Mouse (Mus musculus): ENCODE measurements around the gene Mdk. TPM values are rescaled to one million over a fixed set of nuclear protein-coding genes. Genes with fewer than 3 reads are reported as not detected.
A peak's percentile ranks its signal among the peaks of the same experiment; 100 is the strongest.

Gene Mdk
- polyA plus RNA-seq, 1 experiment from 2014 or later = 293 TPM

GRCm38 (mm10) chr2:91930761-91931291 lies 1.3 kb downstream of the Mdk start:
- Histone ChIP-seq H3K27me3 (peaks cover 12% of the 10 kb centered on the region; the same call in 1 of the 2 replicates), H3K4me3 (peak overlapping the region; percentile 58), H3K27ac (peak overlapping the region; percentile 74), H3K4me1 (replicated peaks) (peaks cover 50% of the 10 kb centered on the region), H3K9ac (peak overlapping the region; percentile 73), H3K9me3 (replicated peaks) (no peaks in the 10 kb centered on the region), H3K36me3 (peaks cover 21% of the 10 kb centered on the region), H3K4me2 (peak overlapping the region; percentile 76)
- no peak for ATAC-seq (replicated peaks; ENCODE audit: insufficient number of reproducible peaks, insufficient read depth, low FRiP score, low read depth)
- WGBS = 8% methylated on average over 23 of the region's 23 CpGs

- peaks cover 13% of the 10 kb centered on the region; the same call in 1 of the 2 replicates for H3K36me3 ChIP-seq
- H3K4me1 ChIP-seq (replicated peaks) = peaks cover 50% of the 10 kb centered on the region
- H3K4me2 ChIP-seq = peak overlapping the region; percentile 76
- no peak overlapping the region for H3K27ac ChIP-seq
- no peak for ATAC-seq (replicated peaks; ENCODE audit: insufficient number of reproducible peaks, insufficient read depth, low FRiP score, low read depth)
- peaks cover 16% of the 10 kb centered on the region for H3K27me3 ChIP-seq
- no peaks in the 10 kb centered on the region for H3K9me3 ChIP-seq (replicated peaks)
- H3K9ac ChIP-seq = peak overlapping the region; percentile 73; the same call in 1 of the 2 replicates
- peak overlapping the region; percentile 58 for H3K4me3 ChIP-seq
- WGBS = 14% methylated on average over 12 of the region's 12 CpGs
Observed at GRCm38 (mm10) chr2:91929936-91930335, 2.2 kb downstream of the Mdk start.

GRCm38 (mm10) chr2:91929455-91929854 lies 2.6 kb downstream of the Mdk start:
- Histone ChIP-seq H3K4me2 (no peak overlapping the region; the same call in 1 of the 2 replicates), H3K36me3 (peaks cover 8% of the 10 kb centered on the region; the same call in 1 of the 2 replicates), H3K4me3 (peak overlapping the region; percentile 58; the same call in 1 of the 2 replicates), H3K9ac (no peak overlapping the region), H3K9me3 (replicated peaks) (no peaks in the 10 kb centered on the region), H3K4me1 (replicated peaks) (peaks cover 50% of the 10 kb centered on the region), H3K27me3 (peaks cover 21% of the 10 kb centered on the region), H3K27ac (no peak overlapping the region)
- ATAC-seq (replicated peaks; ENCODE audit: insufficient number of reproducible peaks, insufficient read depth, low FRiP score, low read depth) = no peak
- WGBS = 66% methylated on average over 3 of the region's 3 CpGs

GRCm38 (mm10) chr2:91928534-91929350 lies 3.4 kb downstream of the Mdk start:
- Histone ChIP-seq H3K9me3 (replicated peaks) (no peaks in the 10 kb centered on the region), H3K4me3 (no peak overlapping the region), H3K36me3 (peaks cover 3% of the 10 kb centered on the region; the same call in 1 of the 2 replicates), H3K27me3 (peaks cover 28% of the 10 kb centered on the region), H3K9ac (no peak overlapping the region), H3K4me1 (replicated peaks) (peaks cover 50% of the 10 kb centered on the region), H3K27ac (no peak overlapping the region), H3K4me2 (peak overlapping the region; percentile 59; the same call in 1 of the 2 replicates)
- ATAC-seq (replicated peaks; ENCODE audit: insufficient number of reproducible peaks, insufficient read depth, low FRiP score, low read depth) = no peak
- 64% methylated on average over 23 of the region's 23 CpGs for WGBS

- no peaks in the 10 kb centered on the region for H3K9me3 ChIP-seq (replicated peaks)
- H3K4me1 ChIP-seq (replicated peaks) = peaks cover 50% of the 10 kb centered on the region
- WGBS = 36% methylated on average over 34 of the region's 34 CpGs
- peaks cover 35% of the 10 kb centered on the region for H3K27me3 ChIP-seq
- no peak overlapping the region for H3K9ac ChIP-seq
- no peak overlapping the region for H3K27ac ChIP-seq
- H3K4me3 ChIP-seq = peak overlapping the region; percentile 26
- peak overlapping the region; percentile 59 for H3K4me2 ChIP-seq
- ATAC-seq (replicated peaks; ENCODE audit: insufficient number of reproducible peaks, insufficient read depth, low FRiP score, low read depth) = no peak
- H3K36me3 ChIP-seq = no peaks in the 10 kb centered on the region
Observed at GRCm38 (mm10) chr2:91927826-91928533, 4.1 kb downstream of the Mdk start.

- Histone ChIP-seq H3K4me1 (replicated peaks) (peaks cover 50% of the 10 kb centered on the region), H3K27me3 (peaks cover 45% of the 10 kb centered on the region), H3K9ac (no peak within 1 kb of the TSS), H3K9me3 (replicated peaks) (no peaks in the 10 kb centered on the region), H3K27ac (no peak within 1 kb of the TSS), H3K4me2 (peak within 1 kb of the TSS; percentile 59), H3K36me3 (no peaks in the 10 kb centered on the region), H3K4me3 (peak within 1 kb of the TSS; percentile 26)
- 73% methylated on average over 3 of the region's 3 CpGs for WGBS
- no peak for ATAC-seq (replicated peaks; ENCODE audit: insufficient number of reproducible peaks, insufficient read depth, low FRiP score, low read depth)
Observed at GRCm38 (mm10) chr2:91926949-91927348, 5.1 kb downstream of the Mdk start, which contains the start of gene Chrm4. Gene Chrm4, plus strand, starts transcription at chr2:91927249.

GRCm38 (mm10) chr2:91925442-91925841 lies 6.7 kb downstream of the Mdk start:
- Histone ChIP-seq H3K4me1 (replicated peaks) (peaks cover 42% of the 10 kb centered on the region), H3K27me3 (peaks cover 60% of the 10 kb centered on the region), H3K9ac (no peak overlapping the region), H3K4me2 (no peak overlapping the region), H3K4me3 (no peak overlapping the region), H3K36me3 (no peaks in the 10 kb centered on the region), H3K27ac (no peak overlapping the region), H3K9me3 (replicated peaks) (no peaks in the 10 kb centered on the region)
- no peak for ATAC-seq (replicated peaks; ENCODE audit: insufficient number of reproducible peaks, insufficient read depth, low FRiP score, low read depth)
- WGBS = 79% methylated on average over 15 of the region's 15 CpGs

GRCm38 (mm10) chr2:91924726-91925125 lies 7.4 kb downstream of the Mdk start:
- H3K27me3 ChIP-seq = peaks cover 64% of the 10 kb centered on the region
- no peak overlapping the region for H3K4me3 ChIP-seq
- H3K4me2 ChIP-seq = no peak overlapping the region
- ATAC-seq (replicated peaks; ENCODE audit: insufficient number of reproducible peaks, insufficient read depth, low FRiP score, low read depth) = no peak
- H3K27ac ChIP-seq = no peak overlapping the region
- peaks cover 36% of the 10 kb centered on the region for H3K4me1 ChIP-seq (replicated peaks)
- no peaks in the 10 kb centered on the region for H3K36me3 ChIP-seq
- no peak overlapping the region for H3K9ac ChIP-seq
- H3K9me3 ChIP-seq (replicated peaks) = no peaks in the 10 kb centered on the region
- WGBS = 63% methylated on average over 1 of the region's 1 CpGs

- peak; percentile 36; the same call in 1 of the 2 replicates for ATAC-seq (replicated peaks; ENCODE audit: insufficient number of reproducible peaks, insufficient read depth, low FRiP score, low read depth)
- no peak overlapping the region for H3K9ac ChIP-seq
- no peak overlapping the region for H3K27ac ChIP-seq
- no peaks in the 10 kb centered on the region for H3K36me3 ChIP-seq
- no peaks in the 10 kb centered on the region for H3K9me3 ChIP-seq (replicated peaks)
- peak overlapping the region; percentile 93 for H3K4me2 ChIP-seq
- H3K4me3 ChIP-seq = peak overlapping the region; percentile 59
- peaks cover 60% of the 10 kb centered on the region for H3K27me3 ChIP-seq
- 3% methylated on average over 54 of the region's 54 CpGs for WGBS
- H3K4me1 ChIP-seq (replicated peaks) = peaks cover 35% of the 10 kb centered on the region
Observed at GRCm38 (mm10) chr2:91923415-91924337, 8.4 kb downstream of the Mdk start.

- no peaks in the 10 kb centered on the region for H3K9me3 ChIP-seq (replicated peaks)
- H3K9ac ChIP-seq = no peak overlapping the region
- H3K4me1 ChIP-seq (replicated peaks) = peaks cover 28% of the 10 kb centered on the region
- no peak for ATAC-seq (replicated peaks; ENCODE audit: insufficient number of reproducible peaks, insufficient read depth, low FRiP score, low read depth)
- H3K4me2 ChIP-seq = peak overlapping the region; percentile 93
- H3K4me3 ChIP-seq = peak overlapping the region; percentile 59
- peaks cover 6% of the 10 kb centered on the region for H3K36me3 ChIP-seq
- WGBS = 3% methylated on average over 37 of the region's 37 CpGs
- H3K27ac ChIP-seq = no peak overlapping the region
- peaks cover 55% of the 10 kb centered on the region for H3K27me3 ChIP-seq
Observed at GRCm38 (mm10) chr2:91922586-91923414, 9.3 kb downstream of the Mdk start.
